Mouse (Mus musculus) T-cell, adult 2 months (primary cell): ENCODE results near the gene Dynlt1f.
"Not testable (repeated sequence)": the region's sequence is repeated elsewhere in the genome, so short reads cannot be mapped to it uniquely, and the experiment has no call there.

ENCODE experiments used
- DNase-seq: peaks from one replicate; pipeline ENCODE4 v3.0.0; 2022; ENCODE audit warnings: low spot score

The Dynlt1f gene

DNA sequence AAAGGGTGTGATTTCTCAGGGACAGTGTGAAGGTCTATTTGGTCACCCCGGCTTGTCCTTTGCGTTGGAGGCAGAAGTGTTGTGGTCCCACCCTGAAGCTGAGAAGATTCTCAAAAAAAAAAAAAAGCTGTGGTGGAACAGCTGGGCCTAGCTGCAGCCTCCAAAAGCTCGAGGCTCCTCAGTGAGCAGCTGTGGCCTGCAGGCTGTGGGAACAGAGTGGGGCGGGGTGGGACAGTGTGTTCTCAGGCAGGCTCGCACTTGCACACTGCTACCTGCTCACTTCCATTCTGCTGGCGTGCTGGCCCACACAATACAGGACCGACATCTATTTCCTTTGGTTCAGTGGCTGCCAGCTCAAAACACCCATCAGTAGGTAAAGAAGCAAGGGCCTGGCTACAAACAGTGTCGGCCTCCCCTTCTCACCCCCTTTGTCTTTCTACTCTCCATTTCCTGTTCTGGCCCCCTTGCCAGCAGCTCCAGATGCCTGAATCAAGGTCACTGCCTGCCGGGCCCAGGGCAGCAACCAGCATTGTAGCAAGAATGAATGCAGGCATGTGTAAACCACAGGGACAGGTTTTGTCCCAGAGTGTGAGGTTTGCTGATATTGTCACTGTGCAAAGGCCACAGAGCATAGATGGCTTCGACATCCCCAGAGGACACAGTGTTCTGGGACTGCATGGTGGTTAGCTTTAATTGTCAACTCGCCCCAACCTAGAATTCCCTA, 5.6 kb upstream of the Dynlt1f start:
- peak; percentile 29 for DNase-seq

GRCm38 (mm10) chr17:6660589-6660988, 4.9 kb upstream of the Dynlt1f start:
- DNase-seq = not testable (repeated sequence)

DNA sequence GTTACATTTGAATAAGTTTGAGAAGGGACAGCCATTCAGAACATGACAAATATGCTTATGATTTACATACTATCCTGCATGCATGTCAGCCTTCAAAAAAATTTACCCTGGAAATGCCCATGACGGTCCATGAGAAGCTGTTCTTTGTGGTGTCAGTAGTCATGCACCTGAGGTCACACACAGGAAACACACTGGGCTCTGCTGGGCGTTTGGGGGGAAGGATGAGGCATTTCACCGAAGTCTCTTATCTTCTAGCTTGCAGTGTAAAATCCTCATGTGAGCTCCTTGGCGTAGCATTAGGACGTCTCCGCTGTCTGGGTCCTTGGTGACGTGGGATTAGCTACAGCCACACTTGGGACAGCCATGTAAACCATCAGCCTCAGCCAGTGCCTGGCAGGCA, 3.1 kb upstream of the Dynlt1f start, which contains the start of gene Sytl3:
Sytl3 (plus strand) TSS at position 293 of the 400 bp plus-strand sequence.
- DNase-seq = peak; percentile 91

GRCm38 (mm10) chr17:6656471-6656870, 771 bp upstream of the Dynlt1f start:
- not testable (repeated sequence) for DNase-seq

DNA sequence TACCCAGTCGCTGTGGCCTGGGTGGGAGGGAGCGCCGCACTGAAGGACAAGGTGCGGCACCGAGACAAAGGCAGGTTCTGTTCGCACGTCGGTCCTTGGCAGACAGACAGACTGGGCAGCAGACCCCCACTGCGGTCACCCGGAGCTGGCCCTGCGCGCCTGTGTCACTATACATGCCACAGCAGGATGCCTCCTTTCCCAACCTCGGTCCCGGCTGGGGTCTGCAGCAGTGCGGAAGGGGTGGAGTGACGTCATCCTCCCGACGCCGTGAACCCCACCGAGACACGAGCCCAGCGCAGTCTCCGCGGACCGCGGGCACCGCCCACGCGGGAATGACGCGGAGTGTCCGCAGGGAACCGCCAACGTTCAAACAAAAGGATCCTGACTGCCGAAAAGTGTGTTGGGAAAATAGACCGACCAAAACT, 601 bp downstream of the Dynlt1f start:
- DNase-seq = peak; percentile 53

- DNase-seq = not testable (repeated sequence)
Measured at GRCm38 (mm10) chr17:6653341-6653946, 2.3 kb downstream of the Dynlt1f start.

DNA sequence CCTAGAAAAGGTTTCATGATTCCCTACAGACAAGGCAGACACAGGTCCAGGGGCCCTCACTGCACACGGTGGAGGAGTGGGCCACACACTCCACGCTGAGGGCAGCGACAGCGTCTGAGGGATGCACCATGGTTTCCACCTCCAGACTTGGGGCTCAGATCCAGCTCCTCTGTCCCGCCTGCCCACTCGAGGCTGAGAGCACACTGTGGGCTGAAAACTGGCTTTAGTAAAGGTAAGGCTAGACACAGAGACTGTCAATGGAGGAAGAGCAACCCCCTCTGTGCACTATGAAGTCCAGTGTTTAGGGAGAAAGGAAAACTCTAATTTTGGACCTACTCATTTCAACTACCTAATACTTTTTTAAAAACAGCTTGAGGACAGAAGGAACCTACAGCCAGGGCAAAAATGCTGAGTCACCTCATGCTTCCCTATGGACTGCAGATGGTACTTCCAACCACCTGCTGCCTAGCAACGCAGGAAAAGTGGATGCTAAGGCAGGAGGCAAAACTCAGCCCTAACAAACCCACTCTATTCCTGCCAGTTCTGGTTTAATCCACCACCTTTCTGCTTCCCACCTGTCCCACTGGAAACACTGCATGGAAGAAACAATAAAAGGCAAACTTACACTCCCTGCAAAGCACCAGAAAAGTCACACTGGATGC, 4.7 kb downstream of the Dynlt1f start:
- not testable (repeated sequence) for DNase-seq

- DNase-seq = not testable (repeated sequence)
Measured at GRCm38 (mm10) chr17:6647452-6647851, 8.2 kb downstream of the Dynlt1f start.

- not testable (repeated sequence) for DNase-seq
Measured at GRCm38 (mm10) chr17:6646841-6647240, 8.9 kb downstream of the Dynlt1f start.

DNA sequence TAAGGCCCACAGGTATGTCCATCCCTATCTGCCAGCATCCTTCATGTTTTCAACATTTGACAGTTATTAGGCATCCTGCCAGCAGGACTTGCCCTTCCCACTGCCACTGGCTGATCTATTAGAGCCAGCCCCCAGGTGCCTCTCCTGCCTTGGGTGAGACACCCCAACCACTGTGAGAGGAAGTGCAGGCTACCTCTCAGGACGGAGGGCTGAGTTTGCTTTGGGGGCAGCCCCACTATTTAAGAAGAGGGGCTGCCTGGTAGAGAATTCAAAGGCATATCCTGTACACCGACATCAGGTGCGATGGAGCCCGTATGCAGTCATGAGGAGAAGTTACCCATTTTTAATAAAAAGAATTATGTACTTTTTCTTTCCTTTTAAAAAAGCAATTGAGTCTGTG, 10.0 kb downstream of the Dynlt1f start:
- not testable (repeated sequence) for DNase-seq

- not testable (repeated sequence) for DNase-seq
Measured at GRCm38 (mm10) chr17:6644673-6645072, 11.0 kb downstream of the Dynlt1f start.

DNA sequence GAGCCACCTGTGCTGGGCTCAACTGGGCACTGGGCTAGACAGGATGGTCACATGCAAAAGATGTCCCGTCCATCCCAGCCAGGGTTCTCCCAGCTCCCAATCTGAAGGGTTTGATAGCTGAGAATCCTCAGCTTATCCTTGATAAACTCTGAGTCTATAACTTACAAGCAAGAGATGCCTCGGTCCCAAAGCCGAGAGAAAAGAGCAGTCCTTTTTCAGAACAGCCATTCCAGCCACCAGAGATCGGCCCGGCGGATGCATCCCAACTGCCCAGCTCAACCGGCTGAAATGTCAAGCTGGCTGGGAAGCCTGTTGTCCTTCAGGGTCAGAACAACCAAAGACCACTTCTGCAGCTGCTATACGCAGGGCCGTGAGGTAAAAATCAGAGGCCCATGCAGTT, 11.5 kb downstream of the Dynlt1f start:
- not testable (repeated sequence) for DNase-seq

- not testable (repeated sequence) for DNase-seq
Measured at GRCm38 (mm10) chr17:6640771-6641429, 14.8 kb downstream of the Dynlt1f start.

- not testable (repeated sequence) for DNase-seq
Measured at GRCm38 (mm10) chr17:6640044-6640637, 15.6 kb downstream of the Dynlt1f start.

GRCm38 (mm10) chr17:6639486-6639885, 16.2 kb downstream of the Dynlt1f start:
- DNase-seq = not testable (repeated sequence)

GRCm38 (mm10) chr17:6638444-6638843, 17.3 kb downstream of the Dynlt1f start:
- DNase-seq = not testable (repeated sequence)

DNA sequence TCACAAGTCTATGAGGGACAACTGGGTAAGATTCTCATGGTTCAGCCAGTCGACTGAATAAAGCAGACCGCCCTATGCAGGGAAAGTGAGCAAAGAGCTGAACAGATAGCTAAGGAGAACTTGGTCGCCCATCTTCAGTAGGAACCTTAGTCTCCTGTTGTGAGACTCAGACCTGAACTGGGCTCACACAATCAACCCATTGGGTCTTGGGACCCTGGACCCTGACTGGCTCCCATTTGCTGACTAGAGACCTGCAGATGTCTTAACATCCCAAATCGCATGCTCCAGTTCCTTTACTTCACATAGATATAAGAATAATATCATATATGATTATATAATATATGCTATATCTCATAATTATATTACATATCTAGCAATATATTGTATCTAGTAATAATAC, 18.3 kb downstream of the Dynlt1f start:
- not testable (repeated sequence) for DNase-seq

DNA sequence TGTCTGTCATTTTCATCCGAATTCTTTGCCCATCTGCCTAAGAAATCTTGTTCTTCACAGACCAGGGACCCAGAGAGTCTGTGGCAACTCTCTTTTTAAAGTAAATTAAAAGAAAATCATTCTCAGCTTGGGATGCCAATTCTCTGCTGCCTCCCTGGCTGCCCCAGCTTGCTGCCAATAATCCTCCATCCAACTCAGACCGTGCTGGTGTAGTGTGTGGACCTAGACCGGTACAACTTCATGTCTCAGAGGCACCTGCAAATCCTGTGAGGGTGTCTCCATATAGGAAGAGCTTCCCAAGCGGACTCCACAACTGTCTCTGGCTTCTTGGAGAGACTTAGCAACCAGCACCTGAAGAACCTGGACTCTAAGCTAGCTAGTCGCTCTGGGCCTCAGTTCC, 18.8 kb downstream of the Dynlt1f start:
- no peak for DNase-seq

- DNase-seq = not testable (repeated sequence)
Measured at GRCm38 (mm10) chr17:6635781-6636180, 19.9 kb downstream of the Dynlt1f start.

- DNase-seq = not testable (repeated sequence)
Measured at GRCm38 (mm10) chr17:6632850-6633249, 22.9 kb downstream of the Dynlt1f start.

DNA sequence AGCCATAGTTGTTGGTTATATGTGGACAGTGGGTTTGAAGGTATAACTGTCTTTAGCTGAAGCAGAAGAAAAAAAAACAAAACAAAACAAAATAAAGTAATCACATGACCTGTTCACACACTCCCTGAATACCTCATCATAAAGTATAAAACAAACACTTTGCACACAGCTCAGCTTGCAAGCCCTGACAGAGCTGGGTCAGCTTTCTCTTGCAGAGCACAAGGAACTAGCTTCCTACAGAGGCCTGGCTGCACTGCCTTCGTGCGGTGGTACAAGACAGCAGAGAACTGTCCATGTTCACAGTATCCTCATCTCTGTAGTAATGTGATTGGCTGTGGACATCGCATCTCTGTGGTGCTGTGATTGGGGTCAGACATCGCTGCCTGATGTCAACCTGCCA, 25.3 kb downstream of the Dynlt1f start:
- DNase-seq = not testable (repeated sequence)
